Mouse (Mus musculus): ENCODE measurements around the gene Defb46. TPM values are rescaled to one million over a fixed set of nuclear protein-coding genes. Genes with fewer than 3 reads are reported as not detected.

The Defb46 gene
- polyA plus RNA-seq (2015; fragmentation: Nextera tagmentation; extraction: Ambion mirVana) = not detected in 2 replicates

- ATAC-seq (ENCODE audit: insufficient number of reproducible peaks, insufficient read depth, low FRiP score, low TSS enrichment, low read depth) = no peak
- no peak within 1 kb of the TSS for H3K4me2 ChIP-seq
- no peaks in the 10 kb centered on the region for H3K27me3 ChIP-seq
- H3K9ac ChIP-seq = no peak within 1 kb of the TSS
- no peaks in the 10 kb centered on the region for H3K4me1 ChIP-seq
- no peaks in the 10 kb centered on the region for H3K36me3 ChIP-seq
- H3K9me3 ChIP-seq = no peaks in the 10 kb centered on the region
- 76% methylated on average over 2 of the region's 2 CpGs for WGBS
- H3K4me3 ChIP-seq = no peak within 1 kb of the TSS
- no peak within 1 kb of the TSS for H3K27ac ChIP-seq
Measured at GRCm38 (mm10) chr8:19239616-19240015, at the start of gene Defb46. Gene Defb46 (plus strand): TSS chr8:19239916.

DNA sequence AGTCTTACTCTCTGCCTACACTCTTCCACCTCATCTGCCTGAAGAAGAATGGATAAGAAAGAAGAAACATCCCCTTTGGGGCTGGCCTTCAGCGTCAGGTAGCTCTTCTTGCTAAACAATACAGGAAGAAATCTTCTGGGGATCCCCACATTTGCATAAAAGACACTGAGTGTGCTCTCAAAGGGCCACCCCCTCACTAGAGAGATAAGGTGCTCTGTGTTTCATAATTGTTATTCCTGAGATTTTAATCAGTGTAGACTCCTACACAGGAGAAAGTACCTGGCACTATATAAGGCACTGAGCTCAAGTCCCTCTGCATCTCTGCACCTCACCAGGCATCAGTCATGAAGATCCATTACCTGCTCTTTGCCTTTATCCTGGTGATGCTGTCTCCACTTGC lies 14.6 kb upstream of the Defb46 start, which contains the start of gene Defb6:
TSS of gene Defb6 (plus strand) at position 318 of the 400 bp plus-strand sequence.
- no peak for ATAC-seq (ENCODE audit: insufficient number of reproducible peaks, insufficient read depth, low FRiP score, low TSS enrichment, low read depth)
- 62% methylated on average over 1 of the region's 1 CpGs for WGBS
- Histone ChIP-seq H3K9me3 (no peaks in the 10 kb centered on the region), H3K36me3 (no peaks in the 10 kb centered on the region), H3K4me1 (no peaks in the 10 kb centered on the region), H3K4me2 (no peak within 1 kb of the TSS), H3K9ac (no peak within 1 kb of the TSS), H3K4me3 (no peak within 1 kb of the TSS), H3K27ac (no peak within 1 kb of the TSS), H3K27me3 (no peaks in the 10 kb centered on the region)

- ATAC-seq (ENCODE audit: insufficient number of reproducible peaks, insufficient read depth, low FRiP score, low TSS enrichment, low read depth) = no peak
- no peak overlapping the region for H3K4me3 ChIP-seq
- H3K9ac ChIP-seq = no peak overlapping the region
- no peak overlapping the region for H3K4me2 ChIP-seq
- no peak overlapping the region for H3K27ac ChIP-seq
- no peaks in the 10 kb centered on the region for H3K36me3 ChIP-seq
- H3K4me1 ChIP-seq = no peaks in the 10 kb centered on the region
- no peaks in the 10 kb centered on the region for H3K27me3 ChIP-seq
- H3K9me3 ChIP-seq = no peaks in the 10 kb centered on the region
- 58% methylated on average over 1 of the region's 1 CpGs for WGBS
Measured at GRCm38 (mm10) chr8:19238101-19238500, 1.6 kb upstream of the Defb46 start.

- Histone ChIP-seq H3K4me2 (no peak within 1 kb of the TSS), H3K9ac (no peak within 1 kb of the TSS), H3K36me3 (no peaks in the 10 kb centered on the region), H3K4me1 (no peaks in the 10 kb centered on the region), H3K9me3 (no peaks in the 10 kb centered on the region), H3K27ac (no peak within 1 kb of the TSS), H3K4me3 (no peak within 1 kb of the TSS), H3K27me3 (no peaks in the 10 kb centered on the region)
- WGBS = 92% methylated on average over 5 of the region's 5 CpGs
- no peak for ATAC-seq (ENCODE audit: insufficient number of reproducible peaks, insufficient read depth, low FRiP score, low TSS enrichment, low read depth)
Measured at GRCm38 (mm10) chr8:19247280-19247679, 7.6 kb downstream of the Defb46 start, which contains the start of gene Defb5. Gene Defb5 (plus strand): TSS chr8:19247580.

DNA sequence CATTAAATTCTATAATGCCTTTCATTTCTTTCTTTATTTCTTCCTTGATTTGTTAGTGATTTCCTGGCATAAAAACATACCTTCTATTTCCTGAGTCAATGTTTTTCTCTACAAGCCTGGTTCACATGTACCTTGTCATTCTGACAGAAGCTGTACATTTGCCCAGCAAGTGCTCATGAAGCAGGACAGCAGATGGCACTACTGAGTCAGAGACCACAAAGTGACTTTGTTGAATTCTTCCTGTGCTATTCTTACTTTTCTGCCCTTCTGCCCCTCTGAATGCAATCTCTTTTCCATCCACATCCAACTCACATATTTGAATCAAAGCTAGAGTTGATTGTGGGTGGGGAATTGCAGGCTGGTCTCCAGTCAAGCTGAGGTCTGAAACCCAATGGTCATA lies 18.4 kb downstream of the Defb46 start:
- no peaks in the 10 kb centered on the region for H3K36me3 ChIP-seq
- H3K27me3 ChIP-seq = no peaks in the 10 kb centered on the region
- H3K4me3 ChIP-seq = no peak overlapping the region
- H3K9me3 ChIP-seq = no peaks in the 10 kb centered on the region
- no peaks in the 10 kb centered on the region for H3K4me1 ChIP-seq
- no peak overlapping the region for H3K27ac ChIP-seq
- no peak for ATAC-seq (ENCODE audit: insufficient number of reproducible peaks, insufficient read depth, low FRiP score, low TSS enrichment, low read depth)
- no peak overlapping the region for H3K9ac ChIP-seq
- H3K4me2 ChIP-seq = no peak overlapping the region

DNA sequence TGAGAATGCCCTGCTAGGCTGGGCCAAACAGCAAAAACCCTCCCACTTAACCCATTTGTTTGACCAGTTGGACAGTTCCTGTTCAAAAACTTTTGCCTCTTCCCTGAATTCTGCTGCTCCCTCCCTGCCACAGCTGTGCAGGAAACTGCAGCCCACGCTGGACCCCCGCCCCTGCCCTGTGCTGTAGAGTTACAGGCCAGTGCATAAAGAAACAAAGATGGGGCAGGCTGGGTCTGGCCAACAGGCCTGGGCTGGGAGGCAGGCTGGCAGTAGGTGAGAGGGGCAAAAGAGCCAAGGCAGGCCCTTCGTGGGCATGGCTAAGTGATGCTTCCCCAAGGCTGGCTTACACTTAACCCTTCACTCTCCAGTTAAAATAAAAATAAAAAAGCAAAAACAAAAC lies 20.0 kb downstream of the Defb46 start:
- H3K27me3 ChIP-seq = no peaks in the 10 kb centered on the region
- H3K4me2 ChIP-seq = no peak overlapping the region
- ATAC-seq (ENCODE audit: insufficient number of reproducible peaks, insufficient read depth, low FRiP score, low TSS enrichment, low read depth) = no peak
- H3K9ac ChIP-seq = no peak overlapping the region
- no peaks in the 10 kb centered on the region for H3K9me3 ChIP-seq
- H3K4me1 ChIP-seq = no peaks in the 10 kb centered on the region
- 42% methylated on average over 3 of the region's 3 CpGs for WGBS
- no peak overlapping the region for H3K4me3 ChIP-seq
- H3K36me3 ChIP-seq = no peaks in the 10 kb centered on the region
- no peak overlapping the region for H3K27ac ChIP-seq

Other genes starting within 250 kb of the Defb46 start
- gene Defb37, start 248.9 kb upstream of the Defb46 start, polyA plus RNA-seq (2015; fragmentation: Nextera tagmentation; extraction: Ambion mirVana) = not detected in 2 replicates
- not detected in 2 replicates for gene Defb38, start 213.3 kb upstream of the Defb46 start, polyA plus RNA-seq (2015; fragmentation: Nextera tagmentation; extraction: Ambion mirVana)
- gene Defb39, start 175.1 kb upstream of the Defb46 start, polyA plus RNA-seq (2015; fragmentation: Nextera tagmentation; extraction: Ambion mirVana) = not detected in 2 replicates
- not detected in 2 replicates for gene Defb12, start 125.1 kb upstream of the Defb46 start, polyA plus RNA-seq (2015; fragmentation: Nextera tagmentation; extraction: Ambion mirVana)
- not detected in 2 replicates for gene Defb34, start 116.2 kb upstream of the Defb46 start, polyA plus RNA-seq (2015; fragmentation: Nextera tagmentation; extraction: Ambion mirVana)
- gene Gm45826, start 99.1 kb upstream of the Defb46 start, polyA plus RNA-seq (2015; fragmentation: Nextera tagmentation; extraction: Ambion mirVana) = not detected in 2 replicates
- gene Defb14, start 45.6 kb upstream of the Defb46 start, polyA plus RNA-seq (2015; fragmentation: Nextera tagmentation; extraction: Ambion mirVana) = not detected in 2 replicates
- gene Defb4, start 41.2 kb upstream of the Defb46 start, polyA plus RNA-seq (2015; fragmentation: Nextera tagmentation; extraction: Ambion mirVana) = not detected in 2 replicates
- gene Defb6, start 14.4 kb upstream of the Defb46 start, polyA plus RNA-seq (2015; fragmentation: Nextera tagmentation; extraction: Ambion mirVana) = not detected in 2 replicates
- gene Defb5, start 7.7 kb downstream of the Defb46 start, polyA plus RNA-seq (2015; fragmentation: Nextera tagmentation; extraction: Ambion mirVana) = not detected in 2 replicates
- gene Defb3, start 53.4 kb downstream of the Defb46 start, polyA plus RNA-seq (2015; fragmentation: Nextera tagmentation; extraction: Ambion mirVana) = not detected in 2 replicates
- gene Defb8, start 207.7 kb downstream of the Defb46 start, polyA plus RNA-seq (2015; fragmentation: Nextera tagmentation; extraction: Ambion mirVana) = not detected in 2 replicates

All from embryonic facial prominence, embryonic 13.5 days (tissue).